Comparison of ENCODE assay signal across 15 mouse cellular contexts in the genomic region with DNA sequence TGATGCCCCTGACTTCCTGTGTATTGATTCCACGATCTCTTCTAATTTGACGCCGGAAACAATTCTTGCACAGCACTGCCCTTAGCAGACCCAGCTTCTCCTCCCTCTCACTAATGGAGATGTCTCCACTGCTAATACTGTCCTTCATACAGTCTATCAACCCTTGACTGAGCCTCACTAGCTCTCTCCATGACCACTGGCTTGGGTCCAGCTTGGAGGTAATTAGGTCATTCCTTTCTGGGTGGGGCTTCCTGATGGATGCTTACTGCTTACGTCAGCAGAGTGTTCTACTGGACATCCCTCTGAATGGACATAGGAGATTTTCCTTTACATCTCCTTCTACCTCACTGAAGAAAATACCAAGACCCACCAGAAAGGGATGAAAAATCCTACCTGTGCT. TPM values are rescaled to one million over a fixed set of nuclear protein-coding genes. Genes with fewer than 3 reads are reported as not detected.
DNase-seq lines count a peak whose midpoint lies in the region.
"Had no signal": no experiment of that assay in that cellular context is flagged by ENCODE, and none has a peak within 500 bp of the region (broad histone marks: within the 10 kb centered on the region; RNA-seq: fewer than 3 reads in every experiment).

No protein-coding gene starts in this region.

- peak; percentile 58 to 64 for DNase-seq in cerebellum, postnatal 10 days
- no peak for DNase-seq in cerebellum, adult 9-11 months
- peak; percentile 28 for DNase-seq in left cerebral cortex, postnatal 4 days
- DNase-seq in left cerebral cortex, adult 9 months (ENCODE audit: low spot score in 2 of 2) = no peak
- peak; percentile 6 for DNase-seq in lung, postnatal 36 days
- DNase-seq in lung, postnatal 14 days = no peak
- DNase-seq: adrenal gland, adult 8-10 months; adrenal gland, postnatal 14 days; adrenal gland, postnatal 36 days; B cell, adult 2 months; cerebellum, adult 11-12 months; cerebellum, adult 2 months; cerebellum, adult 9-10 months; forebrain, postnatal 0 days had no signal

- intact Hi-C loops in left cerebral cortex, postnatal 4 days (cut with DNase I) = no loop called here

RNA-seq across cellular contexts. Expression of a gene that starts 57.7 kb away (rescaled TPM):
- 100 to 1,000 TPM; 101 to 110 TPM for total RNA-seq in left cerebral cortex, postnatal 4 days (2021)
- total RNA-seq: CH12.LX had no signal

RNA-seq across cellular contexts. Expression of a gene that starts 59.4 kb away (rescaled TPM):
- total RNA-seq in left cerebral cortex, postnatal 4 days (2021) = 10 to 100 TPM; 41.3 to 42.1 TPM

Comparison
In these comparisons a context has a peak if more than half of its experiments do, and no peak if none do; other contexts are left out.
1. DNase-seq: peak in cerebellum, postnatal 10 days (2 of 2), left cerebral cortex, postnatal 4 days (single experiment) and lung, postnatal 36 days (single experiment); none in cerebellum, adult 9-11 months (single experiment), left cerebral cortex, adult 9 months (0 of 2) and lung, postnatal 14 days (single experiment).